Mouse (Mus musculus): ENCODE measurements around the gene BC107364. TPM values are rescaled to one million over a fixed set of nuclear protein-coding genes. Genes with fewer than 3 reads are reported as not detected.
"Not testable (repeated sequence)": the region's sequence is repeated elsewhere in the genome, so short reads cannot be mapped to it uniquely, and the experiment has no call there.

Gene BC107364
- total and polyA plus RNA-seq, 2 experiments from 2014 or later = not detected

- peak overlapping the region; percentile 79 for H3K27ac ChIP-seq (ENCODE audit: low read depth, low read length)
- 2% methylated on average over 64 of the region's 64 CpGs for WGBS
- H3K4me3 ChIP-seq (ENCODE audit: low read depth, low read length) = peak overlapping the region; percentile 62
- no peaks in the 10 kb centered on the region for H3K4me1 ChIP-seq (ENCODE audit: insufficient read depth)
- H3K36me3 ChIP-seq (ENCODE audit: insufficient read depth) = no peaks in the 10 kb centered on the region
- ATAC-seq (peak; percentile 91), DNase-seq (peak; percentile 85)
- peak overlapping the region; percentile 83 for H3K4me2 ChIP-seq (ENCODE audit: low read depth)
- H3K9ac ChIP-seq = peak overlapping the region; percentile 78
- H3K9me3 ChIP-seq (ENCODE audit: low read length) = no peaks in the 10 kb centered on the region
- no peak for TF ChIP-seq CTCF (IDR thresholded peaks at IDR 0.05; ENCODE audit: low read depth)
- H3K27me3 ChIP-seq (ENCODE audit: insufficient read depth, low read length) = peaks cover 16% of the 10 kb centered on the region
Observed at GRCm38 (mm10) chr3:96414126-96414950, 37.8 kb downstream of the BC107364 start.

DNA sequence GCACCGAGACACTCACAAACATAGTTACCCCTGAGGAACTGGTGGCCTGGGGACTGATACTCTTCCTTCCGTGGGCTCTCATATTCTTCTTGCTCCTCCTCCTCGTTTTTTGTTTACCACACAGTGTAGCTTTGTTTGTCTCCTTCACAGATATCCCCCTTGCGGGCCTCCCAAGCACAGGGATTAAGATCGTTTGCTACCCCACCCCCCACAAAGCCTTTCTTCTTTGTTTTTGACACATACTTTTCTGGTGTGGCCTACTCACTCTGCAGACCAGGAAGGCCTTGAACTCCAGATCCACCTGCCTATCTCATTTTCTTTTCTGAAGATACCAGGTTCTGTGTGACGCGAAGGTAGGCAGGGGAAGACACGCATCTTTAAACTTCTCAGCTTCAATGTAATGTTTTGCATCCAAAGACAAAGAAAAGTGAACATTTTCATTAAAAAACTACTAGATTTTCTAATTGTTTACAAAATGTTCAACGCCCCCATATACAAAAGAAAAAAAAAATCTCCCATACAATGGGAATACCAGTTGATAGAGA lies 38.5 kb downstream of the BC107364 start:
- no peak for TF ChIP-seq CTCF (IDR thresholded peaks at IDR 0.05; ENCODE audit: low read depth)
- peak overlapping the region; percentile 83; the same call in 1 of the 2 replicates for H3K4me2 ChIP-seq (ENCODE audit: low read depth)
- ATAC-seq (no peak), DNase-seq (no peak)
- no peaks in the 10 kb centered on the region for H3K4me1 ChIP-seq (ENCODE audit: insufficient read depth)
- peaks cover 23% of the 10 kb centered on the region for H3K27me3 ChIP-seq (ENCODE audit: insufficient read depth, low read length)
- H3K36me3 ChIP-seq (ENCODE audit: insufficient read depth) = no peaks in the 10 kb centered on the region
- 41% methylated on average over 9 of the region's 9 CpGs for WGBS
- H3K9ac ChIP-seq = no peak overlapping the region
- H3K27ac ChIP-seq (ENCODE audit: low read depth, low read length) = peak overlapping the region; percentile 79; the same call in 1 of the 2 replicates
- H3K4me3 ChIP-seq (ENCODE audit: low read depth, low read length) = peak overlapping the region; percentile 62
- H3K9me3 ChIP-seq (ENCODE audit: low read length) = no peaks in the 10 kb centered on the region

- Histone ChIP-seq H3K4me3 (ENCODE audit: low read depth, low read length) (no peak overlapping the region), H3K27me3 (ENCODE audit: insufficient read depth, low read length) (peaks cover 28% of the 10 kb centered on the region), H3K36me3 (ENCODE audit: insufficient read depth) (no peaks in the 10 kb centered on the region), H3K4me2 (ENCODE audit: low read depth) (no peak overlapping the region), H3K9me3 (ENCODE audit: low read length) (no peaks in the 10 kb centered on the region), H3K9ac (no peak overlapping the region), H3K27ac (ENCODE audit: low read depth, low read length) (no peak overlapping the region), H3K4me1 (ENCODE audit: insufficient read depth) (no peaks in the 10 kb centered on the region)
- ATAC-seq (no peak), DNase-seq (no peak)
- no peak for TF ChIP-seq CTCF (IDR thresholded peaks at IDR 0.05; ENCODE audit: low read depth)
- WGBS = 84% methylated on average over 3 of the region's 3 CpGs
Observed at GRCm38 (mm10) chr3:96411821-96412220, 40.3 kb downstream of the BC107364 start.

DNA sequence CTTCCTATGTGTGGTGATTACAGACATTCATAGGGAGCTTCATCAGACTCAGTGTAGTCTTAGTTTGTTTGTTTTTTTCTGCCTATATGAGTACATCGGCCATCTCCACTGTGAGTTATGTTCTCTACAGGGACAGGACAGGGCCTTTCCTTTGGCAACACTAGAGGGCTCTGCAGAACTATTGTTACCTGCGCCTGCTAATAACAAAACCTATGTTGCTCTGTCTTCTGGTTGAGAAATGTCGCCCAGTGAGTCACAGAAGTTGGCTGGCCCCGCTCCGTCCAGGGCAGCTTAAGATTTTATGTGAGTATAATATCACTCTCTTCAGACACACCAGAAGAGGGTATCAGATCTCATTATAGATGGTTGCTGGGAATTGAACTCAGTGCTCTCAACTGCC lies 41.1 kb downstream of the BC107364 start:
- no peak overlapping the region for H3K4me3 ChIP-seq (ENCODE audit: low read depth, low read length)
- no peak overlapping the region for H3K4me2 ChIP-seq (ENCODE audit: low read depth)
- peak; percentile 16; the same call in 1 of the 2 replicates for TF ChIP-seq CTCF (IDR thresholded peaks at IDR 0.05; ENCODE audit: low read depth)
- 85% methylated on average over 5 of the region's 5 CpGs for WGBS
- H3K27ac ChIP-seq (ENCODE audit: low read depth, low read length) = no peak overlapping the region
- DNase-seq (no peak), ATAC-seq (no peak)
- no peak overlapping the region for H3K9ac ChIP-seq
- H3K9me3 ChIP-seq (ENCODE audit: low read length) = no peaks in the 10 kb centered on the region
- no peaks in the 10 kb centered on the region for H3K36me3 ChIP-seq (ENCODE audit: insufficient read depth)
- peaks cover 34% of the 10 kb centered on the region for H3K27me3 ChIP-seq (ENCODE audit: insufficient read depth, low read length)
- H3K4me1 ChIP-seq (ENCODE audit: insufficient read depth) = no peaks in the 10 kb centered on the region

DNA sequence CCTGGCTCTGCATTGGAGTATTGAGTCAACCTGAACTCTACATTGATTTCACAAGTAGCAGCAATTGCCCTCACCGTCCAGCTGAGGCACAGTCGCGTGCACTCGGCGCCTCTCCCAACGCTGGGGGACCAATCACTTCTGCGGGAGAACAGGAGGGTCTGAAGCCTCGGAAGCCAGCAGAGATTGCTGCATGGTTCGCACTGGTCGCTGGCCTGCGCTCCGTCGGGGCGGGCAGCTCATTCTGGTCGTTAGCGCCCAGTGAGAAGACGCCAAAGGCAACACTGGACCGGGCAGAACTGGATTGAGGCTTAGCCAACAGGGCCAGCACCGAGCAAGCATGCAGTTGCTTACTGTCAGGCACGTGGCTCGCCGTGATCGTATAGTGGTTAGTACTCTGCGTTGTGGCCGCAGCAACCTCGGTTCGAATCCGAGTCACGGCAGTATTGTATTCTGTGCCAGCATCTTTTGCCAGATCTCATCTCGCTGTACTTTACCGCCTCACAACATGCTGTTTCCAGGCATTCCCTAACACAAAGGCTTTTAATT lies 42.3 kb downstream of the BC107364 start:
- 0 out of 2 replicates have a peak overlapping the region, but pooled peaks have one; percentile 5 for H3K4me3 ChIP-seq (ENCODE audit: low read depth, low read length)
- TF ChIP-seq CTCF (IDR thresholded peaks at IDR 0.05; ENCODE audit: low read depth) = 0 out of 2 replicates have a peak, but pooled peaks have one; percentile 6
- H3K9me3 ChIP-seq (ENCODE audit: low read length) = 0 out of 2 replicates have a peak, but pooled peaks cover 3% of the 10 kb centered on the region
- H3K27ac ChIP-seq (ENCODE audit: low read depth, low read length) = no peak overlapping the region
- H3K27me3 ChIP-seq (ENCODE audit: insufficient read depth, low read length) = peaks cover 44% of the 10 kb centered on the region
- no peak for DNase-seq
- no peaks in the 10 kb centered on the region for H3K36me3 ChIP-seq (ENCODE audit: insufficient read depth)
- H3K4me1 ChIP-seq (ENCODE audit: insufficient read depth) = no peaks in the 10 kb centered on the region
- 3% methylated on average over 31 of the region's 31 CpGs for WGBS
- no peak overlapping the region for H3K9ac ChIP-seq
- H3K4me2 ChIP-seq (ENCODE audit: low read depth) = no peak overlapping the region
- ATAC-seq = no peak

- 91% methylated on average over 9 of the region's 10 CpGs for WGBS
- not testable (repeated sequence) for H3K36me3 ChIP-seq (ENCODE audit: insufficient read depth); H3K9me3 ChIP-seq (ENCODE audit: low read length); DNase-seq; H3K4me2 ChIP-seq (ENCODE audit: low read depth); ATAC-seq; H3K4me3 ChIP-seq (ENCODE audit: low read depth, low read length); H3K4me1 ChIP-seq (ENCODE audit: insufficient read depth); H3K9ac ChIP-seq; H3K27ac ChIP-seq (ENCODE audit: low read depth, low read length)
- H3K27me3 ChIP-seq (ENCODE audit: insufficient read depth, low read length) = peaks cover 61% of the 10 kb centered on the region
Observed at GRCm38 (mm10) chr3:96408111-96408510, 44.0 kb downstream of the BC107364 start.

All from forebrain, postnatal 0 days (tissue).